Mouse (Mus musculus): ENCODE results near the gene Eef2kmt. TPM values are rescaled to one million over a fixed set of nuclear protein-coding genes. Genes with fewer than 3 reads are reported as not detected.
A peak's percentile ranks its signal among the peaks of the same experiment; 100 is the strongest.

Gene Eef2kmt
- polyA plus RNA-seq, 1 experiment from 2014 or later = 8.9 TPM

DNA sequence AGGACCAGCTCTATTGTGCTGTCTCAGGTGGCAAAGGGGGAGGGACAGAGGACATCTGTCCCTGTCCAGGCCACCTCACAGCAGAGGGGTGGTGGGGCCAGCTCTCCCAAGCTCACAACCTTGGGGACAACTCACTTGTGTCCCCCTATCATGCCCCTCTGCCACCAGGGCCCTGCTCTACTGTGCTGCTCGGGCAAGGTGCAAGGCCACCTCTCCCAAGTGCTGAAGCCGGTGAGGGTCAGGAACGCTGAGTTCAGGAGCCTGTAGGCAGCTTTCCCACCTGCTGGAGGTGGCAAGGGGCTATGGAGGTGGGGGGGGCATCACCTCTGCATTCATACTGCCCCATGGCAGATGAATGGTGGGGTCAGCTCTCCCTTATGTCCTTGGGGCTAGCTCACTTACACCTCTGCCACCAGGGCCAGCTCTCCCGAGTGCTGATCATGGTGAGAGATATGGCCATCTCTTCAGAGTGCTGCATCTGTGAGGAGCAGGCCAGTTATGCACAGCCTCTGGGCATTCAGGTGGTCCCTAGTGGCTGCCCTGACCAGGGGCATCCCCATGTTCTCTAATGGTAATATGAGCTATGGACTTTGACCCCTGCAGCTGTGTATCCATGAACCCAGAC lies 15.7 kb upstream of the Eef2kmt start:
- H3K9ac ChIP-seq (replicated peaks) = no peak overlapping the region
- H3K27me3 ChIP-seq (ENCODE audit: insufficient read depth, low read length) = no peaks in the 10 kb centered on the region
- ATAC-seq = no peak
- no peaks in the 10 kb centered on the region for H3K9me3 ChIP-seq (ENCODE audit: low read length)
- WGBS (ENCODE audit: insufficient replicate concordance) = 68% methylated on average over 4 of the region's 4 CpGs
- DNase-seq = no peak
- H3K4me2 ChIP-seq (ENCODE audit: low read depth, low read length) = no peak overlapping the region
- TF ChIP-seq EP300 (IDR thresholded peaks at IDR 0.05; ENCODE audit: low read depth) (no peak), CTCF (IDR thresholded peaks at IDR 0.05; ENCODE audit: low read depth) (no peak)
- no peak overlapping the region for H3K27ac ChIP-seq (ENCODE audit: low read depth)
- no peaks in the 10 kb centered on the region for H3K36me3 ChIP-seq (replicated peaks; ENCODE audit: insufficient read depth, low read length)
- no peak overlapping the region for H3K4me3 ChIP-seq (ENCODE audit: low read depth, low read length)
- no peaks in the 10 kb centered on the region for H3K4me1 ChIP-seq (ENCODE audit: insufficient read depth)

DNA sequence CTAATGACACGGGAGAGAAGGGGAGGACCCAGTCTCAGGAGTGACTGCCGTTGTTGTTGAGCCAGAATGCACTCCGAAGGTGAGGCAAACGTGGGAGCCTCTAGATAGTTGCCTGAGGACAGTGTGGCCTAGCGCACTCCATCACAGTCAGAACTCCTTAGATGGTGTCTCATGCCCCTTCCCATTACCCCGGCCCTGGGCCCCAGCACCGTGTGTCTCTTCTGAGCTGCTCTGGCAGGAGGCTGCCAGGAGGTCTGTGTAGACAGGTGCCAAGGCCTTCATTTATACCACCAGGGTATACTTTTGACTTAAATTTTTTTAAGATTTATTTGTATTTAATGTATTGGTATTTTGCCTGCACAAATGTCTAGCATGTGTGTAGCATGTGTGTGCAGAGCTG lies 8.1 kb upstream of the Eef2kmt start:
- Histone ChIP-seq H3K4me2 (ENCODE audit: low read depth, low read length) (no peak overlapping the region), H3K27me3 (ENCODE audit: insufficient read depth, low read length) (no peaks in the 10 kb centered on the region), H3K36me3 (replicated peaks; ENCODE audit: insufficient read depth, low read length) (no peaks in the 10 kb centered on the region), H3K27ac (ENCODE audit: low read depth) (no peak overlapping the region), H3K9me3 (ENCODE audit: low read length) (0 out of 2 replicates have a peak, but pooled peaks cover 2% of the 10 kb centered on the region), H3K4me1 (ENCODE audit: insufficient read depth) (no peaks in the 10 kb centered on the region), H3K4me3 (ENCODE audit: low read depth, low read length) (no peak overlapping the region), H3K9ac (replicated peaks) (no peak overlapping the region)
- no peak for ATAC-seq
- no peak for DNase-seq
- 70% methylated on average over 7 of the region's 7 CpGs for WGBS (ENCODE audit: insufficient replicate concordance)
- TF ChIP-seq EP300 (IDR thresholded peaks at IDR 0.05; ENCODE audit: low read depth) (no peak), CTCF (IDR thresholded peaks at IDR 0.05; ENCODE audit: low read depth) (no peak)

DNA sequence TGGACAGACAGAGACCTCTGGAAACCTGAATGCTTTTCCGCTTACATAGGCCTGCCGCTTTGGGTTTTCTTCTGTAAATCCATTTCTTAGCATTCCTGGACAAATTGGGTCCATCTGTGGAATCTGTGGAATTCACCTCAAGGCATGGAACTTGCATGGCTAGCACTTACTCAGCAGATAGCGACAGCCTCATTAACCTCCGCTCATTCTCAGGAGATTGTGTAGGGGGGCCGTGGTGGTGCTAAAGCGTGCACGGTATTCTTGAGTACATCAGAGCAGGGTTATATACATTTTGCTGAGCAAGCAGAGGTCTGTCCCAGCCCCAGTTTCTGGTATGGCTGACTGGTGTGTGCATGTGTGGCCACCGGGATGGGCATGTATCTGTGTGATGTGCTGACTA lies 7.4 kb upstream of the Eef2kmt start:
- no peak overlapping the region for H3K9ac ChIP-seq (replicated peaks)
- ATAC-seq = no peak
- 78% methylated on average over 8 of the region's 8 CpGs for WGBS (ENCODE audit: insufficient replicate concordance)
- H3K4me1 ChIP-seq (ENCODE audit: insufficient read depth) = no peaks in the 10 kb centered on the region
- H3K27ac ChIP-seq (ENCODE audit: low read depth) = no peak overlapping the region
- no peak overlapping the region for H3K4me3 ChIP-seq (ENCODE audit: low read depth, low read length)
- no peaks in the 10 kb centered on the region for H3K36me3 ChIP-seq (replicated peaks; ENCODE audit: insufficient read depth, low read length)
- H3K4me2 ChIP-seq (ENCODE audit: low read depth, low read length) = no peak overlapping the region
- 0 out of 2 replicates have a peak, but pooled peaks cover 2% of the 10 kb centered on the region for H3K9me3 ChIP-seq (ENCODE audit: low read length)
- no peak for TF ChIP-seq CTCF (IDR thresholded peaks at IDR 0.05; ENCODE audit: low read depth)
- no peak for DNase-seq
- no peaks in the 10 kb centered on the region for H3K27me3 ChIP-seq (ENCODE audit: insufficient read depth, low read length)

DNA sequence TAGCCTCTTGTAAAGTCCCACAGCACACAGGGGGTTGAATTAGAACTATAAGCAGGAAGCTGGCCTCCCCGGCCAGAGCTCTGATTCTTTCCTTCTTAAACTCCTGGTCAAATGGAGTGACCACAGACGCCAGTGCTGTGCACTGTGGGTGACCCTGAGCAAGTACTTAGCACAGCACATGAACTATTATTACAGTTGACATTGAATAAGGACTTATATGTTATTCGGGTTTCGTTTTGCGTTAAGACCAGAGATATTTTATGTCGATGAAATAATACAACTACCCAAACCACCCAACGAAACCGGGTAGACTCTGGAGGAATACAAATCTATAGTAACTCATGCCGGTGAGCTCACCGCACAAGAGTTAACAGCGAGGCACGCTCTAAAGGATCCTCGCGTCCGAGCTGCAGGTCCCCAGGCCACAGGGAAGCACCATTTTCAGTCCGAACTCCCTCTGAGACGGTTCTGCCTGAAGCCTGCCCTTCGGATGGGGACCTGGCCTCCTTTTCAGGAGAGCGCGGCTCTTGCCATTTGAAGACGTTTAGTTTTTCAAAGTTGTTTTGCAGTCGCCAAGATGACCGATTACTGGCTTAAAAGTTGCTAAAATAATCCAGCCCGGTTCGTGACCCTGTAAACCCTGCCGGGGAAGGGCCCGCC lies 572 bp downstream of the Eef2kmt start:
- DNase-seq (no peak), ATAC-seq (peak; percentile 12)
- peak overlapping the region; percentile 71 for H3K4me3 ChIP-seq (ENCODE audit: low read depth, low read length)
- peak overlapping the region; percentile 85 for H3K4me2 ChIP-seq (ENCODE audit: low read depth, low read length)
- 1% methylated on average over 27 of the region's 27 CpGs for WGBS (ENCODE audit: insufficient replicate concordance)
- peaks cover 9% of the 10 kb centered on the region; the same call in 1 of the 2 replicates for H3K36me3 ChIP-seq (replicated peaks; ENCODE audit: insufficient read depth, low read length)
- no peaks in the 10 kb centered on the region for H3K9me3 ChIP-seq (ENCODE audit: low read length)
- peak overlapping the region; percentile 64 for H3K27ac ChIP-seq (ENCODE audit: low read depth)
- H3K27me3 ChIP-seq (ENCODE audit: insufficient read depth, low read length) = no peaks in the 10 kb centered on the region
- TF ChIP-seq EP300 (IDR thresholded peaks at IDR 0.05; ENCODE audit: low read depth) (no peak), CTCF (IDR thresholded peaks at IDR 0.05; ENCODE audit: low read depth) (no peak)
- peak overlapping the region; percentile 74 for H3K9ac ChIP-seq (replicated peaks)
- H3K4me1 ChIP-seq (ENCODE audit: insufficient read depth) = peaks cover 15% of the 10 kb centered on the region

DNA sequence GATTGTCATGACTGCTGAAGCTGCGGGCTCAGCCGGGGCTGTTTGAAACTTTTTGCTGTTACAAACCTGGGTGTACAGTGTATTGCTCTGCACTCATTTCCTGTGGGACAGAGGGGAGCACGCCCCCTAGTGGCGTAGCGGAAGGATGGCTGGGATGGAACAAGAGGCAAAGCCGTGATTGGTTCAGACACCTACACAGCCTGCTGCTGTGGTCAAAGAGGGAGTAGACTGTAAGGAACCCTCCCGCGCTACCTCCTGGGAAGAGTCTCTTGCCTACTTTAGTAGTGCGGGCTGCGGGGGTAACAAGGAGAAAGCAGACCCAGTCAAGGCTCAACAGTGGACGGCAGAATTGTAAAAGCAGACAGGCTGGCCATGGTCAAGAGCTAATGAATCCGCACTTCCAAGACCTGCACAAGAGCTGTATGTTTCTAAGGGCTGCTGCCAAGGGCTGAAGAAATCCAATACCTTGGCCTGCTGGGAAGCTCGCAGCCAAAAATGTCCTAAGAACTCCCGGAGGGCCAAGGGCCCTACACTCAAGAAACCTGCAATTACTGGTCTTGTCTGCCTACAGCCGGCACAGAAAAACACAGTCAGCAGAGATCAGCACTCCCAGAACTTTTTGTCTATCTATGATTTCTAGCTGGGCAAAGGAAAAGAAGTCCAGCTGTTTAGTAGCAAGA lies 1.3 kb downstream of the Eef2kmt start:
- peak overlapping the region; percentile 71 for H3K4me3 ChIP-seq (ENCODE audit: low read depth, low read length)
- 4% methylated on average over 15 of the region's 15 CpGs for WGBS (ENCODE audit: insufficient replicate concordance)
- peak overlapping the region; percentile 64 for H3K27ac ChIP-seq (ENCODE audit: low read depth)
- peaks cover 15% of the 10 kb centered on the region for H3K4me1 ChIP-seq (ENCODE audit: insufficient read depth)
- ATAC-seq (peak; percentile 68), DNase-seq (peak; percentile 86)
- TF ChIP-seq CTCF (IDR thresholded peaks at IDR 0.05; ENCODE audit: low read depth) (peak; percentile 99), EP300 (IDR thresholded peaks at IDR 0.05; ENCODE audit: low read depth) (no peak)
- no peaks in the 10 kb centered on the region for H3K27me3 ChIP-seq (ENCODE audit: insufficient read depth, low read length)
- no peaks in the 10 kb centered on the region for H3K9me3 ChIP-seq (ENCODE audit: low read length)
- peak overlapping the region; percentile 74 for H3K9ac ChIP-seq (replicated peaks)
- H3K4me2 ChIP-seq (ENCODE audit: low read depth, low read length) = peak overlapping the region; percentile 85
- peaks cover 14% of the 10 kb centered on the region; the same call in 1 of the 2 replicates for H3K36me3 ChIP-seq (replicated peaks; ENCODE audit: insufficient read depth, low read length)

DNA sequence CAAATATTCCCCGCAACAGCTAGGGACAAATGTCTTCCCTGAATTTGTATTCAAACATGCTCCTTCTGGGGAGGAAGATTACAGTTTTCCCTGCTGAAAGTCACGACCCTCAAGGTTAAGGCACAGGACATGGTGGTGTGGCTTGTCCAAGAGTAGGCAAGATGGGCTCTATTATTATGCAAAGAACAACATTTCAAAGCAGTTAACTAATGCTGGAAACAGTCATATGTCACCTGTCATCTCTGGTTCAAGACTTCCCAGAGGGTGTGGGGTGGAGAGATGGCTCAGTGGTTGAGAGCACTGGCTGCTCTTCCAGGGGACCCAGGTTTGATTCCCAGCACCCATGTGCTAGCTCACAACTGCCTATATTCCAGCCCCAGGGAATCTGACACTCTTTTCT lies 3.5 kb downstream of the Eef2kmt start:
- Histone ChIP-seq H3K36me3 (replicated peaks; ENCODE audit: insufficient read depth, low read length) (peaks cover 28% of the 10 kb centered on the region), H3K9me3 (ENCODE audit: low read length) (no peaks in the 10 kb centered on the region), H3K27me3 (ENCODE audit: insufficient read depth, low read length) (no peaks in the 10 kb centered on the region), H3K4me1 (ENCODE audit: insufficient read depth) (peaks cover 15% of the 10 kb centered on the region), H3K27ac (ENCODE audit: low read depth) (no peak overlapping the region), H3K4me3 (ENCODE audit: low read depth, low read length) (no peak overlapping the region), H3K4me2 (ENCODE audit: low read depth, low read length) (no peak overlapping the region), H3K9ac (replicated peaks) (no peak overlapping the region)
- TF ChIP-seq EP300 (IDR thresholded peaks at IDR 0.05; ENCODE audit: low read depth) (no peak), CTCF (IDR thresholded peaks at IDR 0.05; ENCODE audit: low read depth) (no peak)
- DNase-seq (no peak), ATAC-seq (no peak)
- WGBS (ENCODE audit: insufficient replicate concordance) = 85% methylated on average over 2 of the region's 2 CpGs
